Mouse (Mus musculus) testis, adult 2 months (tissue): Measurements from ENCODE around the gene Rrp1b.
"Not testable (repeated sequence)": the region's sequence is repeated elsewhere in the genome, so short reads cannot be mapped to it uniquely, and the experiment has no call there.

Experiments used
- CTCF ChIP-seq: fragments of 200-500 bp; IDR thresholded peaks from 2 replicates; pipeline ENCODE4 v1.5.1; 2012; ENCODE audit warnings: low read depth, mild to moderate bottlenecking, inconsistent platforms, low read length, moderate library complexity; ENCODE audit not compliant: control insufficient read depth, insufficient read depth, insufficient replicate concordance
- POLR2A ChIP-seq: fragments of 200-500 bp; IDR thresholded peaks from 2 replicates; pipeline ENCODE4 v1.6.1; 2012; ENCODE audit warnings: low read depth, mild to moderate bottlenecking, inconsistent platforms, low read length, moderate library complexity; ENCODE audit not compliant: control insufficient read depth

DNA sequence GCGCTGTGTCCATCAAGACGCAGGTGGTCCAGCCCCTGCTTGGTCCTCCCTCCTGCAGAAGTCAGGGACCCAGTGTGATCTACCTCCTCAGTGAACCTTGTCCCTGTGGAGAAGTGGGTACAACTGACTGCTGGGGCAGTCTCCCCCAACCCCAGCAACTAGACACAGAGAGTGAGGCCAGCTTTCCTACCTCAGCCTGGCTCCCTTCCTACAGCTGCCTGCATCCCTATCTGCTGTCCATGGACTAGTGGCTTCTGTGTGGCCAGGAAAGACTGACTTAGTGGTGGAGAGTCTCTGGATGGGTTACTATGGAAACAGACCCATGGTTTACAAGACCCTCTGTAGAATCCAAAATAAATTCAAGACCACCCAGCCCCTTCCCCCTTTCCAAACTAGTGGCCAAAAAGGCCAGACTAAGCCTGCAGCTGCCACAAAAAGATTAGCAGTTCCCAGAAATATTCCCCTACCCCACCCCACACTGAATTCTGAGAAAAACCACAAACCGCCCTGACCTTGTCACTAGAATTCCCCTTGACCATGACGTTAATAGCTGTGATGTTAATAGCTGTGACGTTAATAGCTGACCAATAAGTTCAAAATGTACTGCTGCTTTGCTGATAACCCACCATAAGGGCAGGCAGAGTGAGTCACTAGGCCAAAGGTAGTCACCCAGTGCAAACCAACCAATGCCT is 72.6 kb downstream of the Rrp1b start:
- not testable (repeated sequence) for TF ChIP-seq POLR2A, CTCF
